Mouse (Mus musculus) R1 (cell line): ENCODE measurements around the gene Pask.

Experiments used
- DNase-seq: peaks from one replicate; pipeline ENCODE4 v3.0.0-alpha.2; 2018; ENCODE audit warnings: low read depth, low spot score

The Pask gene

DNA sequence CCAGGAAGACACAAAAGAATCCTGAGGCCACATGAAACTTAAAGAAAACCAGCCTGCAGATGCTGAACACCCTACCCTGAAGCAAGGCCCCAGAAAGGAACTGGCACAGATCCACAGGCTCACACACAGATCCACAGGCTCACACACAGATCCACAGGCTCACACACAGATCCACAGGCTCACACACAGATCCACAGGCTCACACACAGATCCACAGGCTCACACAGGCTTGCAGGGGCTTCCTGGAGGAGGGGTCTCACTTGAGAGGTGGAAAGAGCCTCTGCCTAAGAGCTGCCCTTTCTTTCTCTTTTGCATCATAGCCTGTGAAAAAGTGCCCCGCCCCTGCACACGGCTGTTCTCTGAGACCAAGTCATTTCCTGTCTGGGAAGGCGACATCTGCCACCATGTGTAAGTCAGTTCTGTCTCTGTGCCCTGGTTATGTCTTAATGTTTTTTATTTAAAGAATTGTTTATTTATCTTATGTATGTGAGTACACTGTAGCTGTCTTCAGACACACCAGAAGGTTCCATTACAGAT is 53.5 kb downstream of the Pask start:
- no peak for DNase-seq

DNA sequence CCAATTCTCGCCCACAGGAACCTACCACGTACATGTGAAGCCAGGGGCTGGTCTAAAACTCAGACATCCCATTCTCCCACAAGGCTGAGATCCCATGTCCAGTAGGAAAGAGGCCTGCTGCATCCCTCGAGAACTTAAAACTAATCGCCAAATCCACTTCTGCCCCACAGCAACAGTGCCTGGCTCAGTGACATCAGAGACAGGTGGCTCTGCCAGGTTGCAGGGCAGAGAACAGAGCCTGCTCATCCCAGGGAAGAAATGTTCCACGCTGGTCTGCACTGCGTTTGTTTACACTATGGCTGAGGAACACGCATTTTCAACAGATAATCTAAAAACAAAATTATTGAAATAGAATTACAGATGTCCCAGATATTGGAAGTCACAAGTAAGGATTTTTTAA is 66.2 kb downstream of the Pask start:
- DNase-seq = no peak

DNA sequence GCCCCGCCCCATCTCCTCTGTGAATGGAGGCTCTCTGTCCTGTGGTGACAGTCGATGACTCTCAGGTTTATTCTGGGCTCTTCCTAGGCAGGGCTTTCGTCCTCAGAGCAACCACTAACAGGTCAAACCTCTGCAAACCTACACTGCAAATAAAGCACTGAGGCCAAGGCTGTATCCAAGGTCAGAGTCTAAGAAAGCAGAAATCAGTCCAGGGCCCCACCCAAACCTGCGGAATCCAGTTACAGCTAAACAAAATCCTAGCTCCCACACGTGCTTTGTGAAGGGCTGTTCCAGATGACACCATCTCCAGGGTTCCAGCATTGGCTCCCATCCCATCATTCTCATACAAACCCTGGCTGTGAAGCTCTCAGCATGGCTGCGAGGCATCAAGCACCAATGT is 67.7 kb downstream of the Pask start:
- DNase-seq = peak; percentile 87

DNA sequence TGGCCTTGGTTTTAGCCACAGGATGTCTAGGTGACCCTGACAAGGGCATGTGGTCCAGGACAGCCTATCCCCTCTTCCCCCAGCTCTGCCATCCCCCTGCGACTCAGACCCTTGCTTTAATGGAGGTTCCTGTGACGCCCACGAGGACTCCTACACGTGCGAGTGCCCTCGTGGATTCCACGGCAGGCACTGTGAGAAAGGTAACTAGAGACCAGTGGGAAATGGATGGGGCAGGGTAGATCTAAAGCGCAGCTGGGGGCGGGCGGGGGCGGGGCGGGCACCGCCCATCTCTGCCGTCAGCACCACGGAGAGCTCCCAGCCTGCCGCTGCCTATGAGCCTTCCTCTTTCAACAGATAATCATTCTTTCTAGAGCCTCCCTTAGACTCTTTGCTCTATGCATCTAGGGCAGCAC is 70.9 kb downstream of the Pask start:
- DNase-seq = peak; percentile 69

DNA sequence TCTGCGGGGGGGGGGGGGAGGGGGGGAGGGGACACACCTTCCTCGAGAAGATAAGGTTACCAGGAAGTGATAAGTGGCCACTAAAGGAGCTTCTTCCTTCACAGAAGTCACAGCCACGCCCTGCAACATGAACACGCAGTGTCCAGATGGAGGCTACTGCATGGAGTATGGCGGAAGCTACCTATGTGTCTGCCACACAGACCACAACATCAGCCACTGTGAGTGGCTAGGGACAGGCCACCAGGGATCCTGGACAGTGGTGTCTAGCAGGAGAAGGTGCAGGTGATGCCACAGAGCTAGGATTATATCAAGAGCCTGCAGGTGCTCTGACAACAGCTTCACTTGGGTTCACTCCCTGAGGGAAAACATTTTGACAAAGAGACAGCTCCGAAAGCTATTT is 71.5 kb downstream of the Pask start:
- DNase-seq = no peak

DNA sequence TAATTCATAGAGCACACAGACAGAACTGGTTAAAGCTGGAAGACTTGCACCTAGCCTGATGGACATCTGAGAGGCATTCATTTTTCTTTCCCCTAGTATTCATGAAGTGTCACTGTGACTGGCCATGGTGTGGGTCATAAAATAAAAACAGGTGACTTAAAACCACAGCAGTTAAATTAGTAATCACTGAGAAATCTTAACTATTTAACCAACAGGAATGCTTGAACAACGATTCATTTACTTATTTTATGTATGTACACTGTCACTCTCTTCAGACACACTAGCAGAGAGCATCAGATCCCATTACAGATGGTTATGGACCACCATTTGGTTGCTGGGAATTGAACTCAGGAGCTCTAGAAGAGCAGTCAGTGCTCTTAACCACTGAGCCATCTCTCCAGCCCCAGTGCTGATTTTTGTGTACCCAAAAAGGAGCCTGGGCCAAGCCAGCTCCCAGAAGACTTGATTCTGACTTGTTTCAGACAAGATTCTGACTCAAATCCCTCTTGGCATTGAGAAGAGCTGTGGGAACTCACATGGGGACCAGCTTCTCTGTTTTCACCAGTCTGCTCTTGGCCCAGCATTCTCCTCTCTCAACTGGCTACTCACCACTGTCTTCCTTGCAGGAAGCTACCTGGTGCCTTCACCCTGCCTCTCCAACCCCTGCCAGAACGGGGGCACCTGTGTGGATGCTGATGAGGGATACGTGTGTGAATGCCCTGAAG is 72.6 kb downstream of the Pask start:
- DNase-seq = no peak

DNA sequence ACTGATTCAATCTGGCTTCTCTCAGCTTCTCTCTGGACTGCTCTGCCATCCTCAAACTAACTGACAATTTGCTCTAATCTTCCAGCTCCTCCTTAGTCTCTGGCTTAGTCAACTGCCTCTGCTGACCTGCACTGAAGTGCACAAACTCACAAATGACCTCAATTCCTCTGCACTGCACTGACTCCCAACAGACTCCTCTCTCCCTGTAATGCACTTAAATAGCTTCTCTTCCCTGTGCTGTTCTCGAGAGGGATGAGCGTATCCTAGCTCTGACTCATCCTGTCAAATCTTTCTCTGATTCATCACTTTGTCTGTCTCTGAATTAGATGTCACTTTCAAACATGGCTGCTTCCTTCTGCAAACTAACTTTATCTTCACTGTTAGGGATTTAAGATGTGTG is 75.0 kb downstream of the Pask start:
- DNase-seq = no peak

DNA sequence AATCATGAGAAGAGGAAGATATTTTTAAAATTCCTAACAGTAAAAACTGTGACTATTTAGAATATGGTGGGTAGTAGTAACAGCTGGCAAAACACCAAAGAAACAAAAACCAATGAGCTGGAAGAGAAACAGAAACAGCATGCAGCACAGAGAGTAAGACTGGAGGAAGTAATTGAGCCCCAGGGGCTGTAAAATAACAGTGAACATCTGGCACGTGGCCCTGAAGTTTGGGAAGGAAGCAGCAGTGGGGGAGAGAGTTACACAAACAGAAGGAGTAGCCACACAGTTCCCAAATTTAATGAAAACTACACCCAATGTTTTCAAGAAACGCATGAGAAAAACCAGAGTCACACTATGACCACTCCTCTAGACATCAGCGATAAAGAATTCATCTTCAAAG is 76.1 kb downstream of the Pask start:
- no peak for DNase-seq
